Mouse (Mus musculus) lung, postnatal 0 days (tissue): ENCODE measurements around the gene Borcs7. TPM values are rescaled to one million over a fixed set of nuclear protein-coding genes. Genes with fewer than 3 reads are reported as not detected.
A peak's percentile ranks its signal among the peaks of the same experiment; 100 is the strongest.

Experiments used
- ATAC-seq: fragments of 200-750 bp; cut with Nextera tagmentation; 2 replicates; pipeline ENCODE4 v1.8.0; 2017; ENCODE audit warnings: moderate library complexity
- DNase-seq: peaks from one replicate; pipeline ENCODE4 v3.0.0-alpha.2; 2016; ENCODE audit warnings: low spot score
- H3K27ac ChIP-seq: fragments of 300-500 bp; sonication (generic); 2 replicates; pipeline ENCODE4 v1.5.1; 2014; ENCODE audit warnings: antibody characterized with exemption, mild to moderate bottlenecking, low read length, mixed read lengths
- H3K27me3 ChIP-seq: fragments of 300-500 bp; sonication (generic); replicated peaks from 2 replicates; pipeline ENCODE4 v1.6.1; 2014; ENCODE audit warnings: low read length, mixed read lengths; ENCODE audit not compliant: insufficient read depth
- H3K36me3 ChIP-seq: fragments of 300-500 bp; sonication (generic); 2 replicates; pipeline ENCODE4 v1.6.1; 2014; ENCODE audit warnings: low read length, mixed read lengths; ENCODE audit not compliant: insufficient read depth
- H3K4me1 ChIP-seq: fragments of 300-500 bp; sonication (generic); 2 replicates; pipeline ENCODE4 v1.6.1; 2014; ENCODE audit warnings: antibody characterized with exemption, low read depth, low read length, mixed read lengths; ENCODE audit not compliant: insufficient read depth
- H3K4me2 ChIP-seq: fragments of 300-500 bp; sonication (generic); replicated peaks from 2 replicates; pipeline ENCODE4 v1.6.1; 2014; ENCODE audit warnings: low read depth, mild to moderate bottlenecking, low read length, moderate library complexity, mixed read lengths
- H3K4me3 ChIP-seq: fragments of 300-500 bp; sonication (generic); 2 replicates; pipeline ENCODE4 v1.5.1; 2014; ENCODE audit warnings: low read depth, low read length
- H3K9ac ChIP-seq: fragments of 300-500 bp; sonication (generic); replicated peaks from 2 replicates; pipeline ENCODE4 v1.6.1; 2014; ENCODE audit warnings: low read depth, mild to moderate bottlenecking
- H3K9me3 ChIP-seq: fragments of 300-500 bp; sonication (generic); 2 replicates; pipeline ENCODE4 v1.6.1; 2016; ENCODE audit warnings: low read length, mixed read lengths
- CTCF ChIP-seq: IDR thresholded peaks from 2 replicates; pipeline ENCODE4 v1.5.1; 2016; ENCODE audit warnings: antibody characterized with exemption, mild to moderate bottlenecking
- EP300 ChIP-seq: IDR thresholded peaks from 2 replicates; pipeline ENCODE4 v1.6.1; 2016; ENCODE audit warnings: antibody characterized with exemption, mild to moderate bottlenecking, control low read depth
- WGBS: fragments of 180-500 bp; shearing (Covaris S2); extraction: QIAGEN DNeasy Blood & Tissue Kit; methylation state at CpG from one replicate; pipeline ENCODE4 v1.1.7; 2014; 5-methylcytosine and 5-hydroxymethylcytosine counted together
- polyA plus RNA-seq: library from polyadenylated mRNA; unstranded; fragments of >200 nt; fragmentation: Nextera tagmentation; extraction: Ambion mirVana; gene quantifications from 2 replicates; pipeline ENCODE4 v1.2.1, GENCODE M21; 2015

Borcs7 gene
- polyA plus RNA-seq, 1 experiment from 2014 or later: 14.3 TPM

- Histone ChIP-seq H3K4me1 (no peaks in the 10 kb centered on the region), H3K9ac (no peak overlapping the region), H3K4me2 (no peak overlapping the region), H3K27me3 (no peaks in the 10 kb centered on the region), H3K4me3 (no peak overlapping the region), H3K36me3 (peaks cover 28% of the 10 kb centered on the region; the same call in 1 of the 2 replicates), H3K9me3 (no peaks in the 10 kb centered on the region), H3K27ac (peak overlapping the region; percentile 32; the same call in 1 of the 2 replicates)
- 60% methylated on average over 9 of the region's 9 CpGs for WGBS
- peak; percentile 53 for DNase-seq
- TF ChIP-seq CTCF: no peak
- no peak for TF ChIP-seq EP300
- peak; percentile 27 for ATAC-seq
Measured at GRCm38 (mm10) chr19:46658851-46659250, 30.9 kb upstream of the Borcs7 start.

- TF ChIP-seq CTCF (peak; percentile 12; the same call in 1 of the 2 replicates), EP300 (no peak)
- DNase-seq: no peak
- 58% methylated on average over 4 of the region's 4 CpGs for WGBS
- Histone ChIP-seq H3K9ac (no peak overlapping the region), H3K4me3 (no peak overlapping the region), H3K4me2 (no peak overlapping the region), H3K36me3 (peaks cover 8% of the 10 kb centered on the region; the same call in 1 of the 2 replicates), H3K9me3 (no peaks in the 10 kb centered on the region), H3K27ac (no peak overlapping the region), H3K4me1 (no peaks in the 10 kb centered on the region), H3K27me3 (no peaks in the 10 kb centered on the region)
- no peak for ATAC-seq
Measured at GRCm38 (mm10) chr19:46661511-46661910, 28.2 kb upstream of the Borcs7 start.

- Histone ChIP-seq H3K27me3 (no peaks in the 10 kb centered on the region), H3K9me3 (no peaks in the 10 kb centered on the region), H3K36me3 (0 out of 2 replicates have a peak, but pooled peaks cover under 1% of the 10 kb centered on the region), H3K4me2 (no peak overlapping the region), H3K4me3 (no peak overlapping the region), H3K27ac (no peak overlapping the region), H3K9ac (no peak overlapping the region), H3K4me1 (no peaks in the 10 kb centered on the region)
- TF ChIP-seq EP300 (no peak), CTCF (no peak)
- no peak for ATAC-seq
- WGBS: 58% methylated on average over 8 of the region's 8 CpGs
- no peak for DNase-seq
Measured at GRCm38 (mm10) chr19:46662214-46662613, 27.5 kb upstream of the Borcs7 start.

- Histone ChIP-seq H3K4me1 (no peaks in the 10 kb centered on the region), H3K4me2 (no peak overlapping the region), H3K9me3 (no peaks in the 10 kb centered on the region), H3K27me3 (no peaks in the 10 kb centered on the region), H3K9ac (no peak overlapping the region), H3K4me3 (no peak overlapping the region), H3K27ac (no peak overlapping the region), H3K36me3 (no peaks in the 10 kb centered on the region)
- DNase-seq (no peak), ATAC-seq (no peak)
- WGBS: 71% methylated on average over 6 of the region's 6 CpGs
- TF ChIP-seq CTCF (no peak), EP300 (no peak)
Measured at GRCm38 (mm10) chr19:46662784-46663183, 26.9 kb upstream of the Borcs7 start.

GRCm38 (mm10) chr19:46665474-46665873 lies 24.2 kb upstream of the Borcs7 start:
- 70% methylated on average over 7 of the region's 7 CpGs for WGBS
- Histone ChIP-seq H3K4me1 (no peaks in the 10 kb centered on the region), H3K27ac (no peak overlapping the region), H3K9me3 (no peaks in the 10 kb centered on the region), H3K9ac (no peak overlapping the region), H3K4me2 (no peak overlapping the region), H3K36me3 (no peaks in the 10 kb centered on the region), H3K27me3 (no peaks in the 10 kb centered on the region), H3K4me3 (no peak overlapping the region)
- ATAC-seq (no peak), DNase-seq (no peak)
- TF ChIP-seq EP300 (no peak), CTCF (no peak)

GRCm38 (mm10) chr19:46667300-46667699 lies 22.4 kb upstream of the Borcs7 start:
- no peak for ATAC-seq
- 34% methylated on average over 11 of the region's 11 CpGs for WGBS
- H3K4me1 ChIP-seq: no peaks in the 10 kb centered on the region
- no peaks in the 10 kb centered on the region for H3K9me3 ChIP-seq
- no peak for TF ChIP-seq CTCF
- no peak for TF ChIP-seq EP300
- H3K27me3 ChIP-seq: no peaks in the 10 kb centered on the region
- no peak overlapping the region for H3K27ac ChIP-seq
- no peaks in the 10 kb centered on the region for H3K36me3 ChIP-seq
- H3K4me3 ChIP-seq: no peak overlapping the region
- no peak overlapping the region for H3K4me2 ChIP-seq
- H3K9ac ChIP-seq: no peak overlapping the region
- DNase-seq: no peak

- no peaks in the 10 kb centered on the region for H3K27me3 ChIP-seq
- no peaks in the 10 kb centered on the region for H3K36me3 ChIP-seq
- no peak overlapping the region for H3K4me3 ChIP-seq
- no peak for DNase-seq
- no peaks in the 10 kb centered on the region for H3K9me3 ChIP-seq
- H3K4me1 ChIP-seq: no peaks in the 10 kb centered on the region
- H3K9ac ChIP-seq: no peak overlapping the region
- TF ChIP-seq CTCF: no peak
- TF ChIP-seq EP300: no peak
- no peak overlapping the region for H3K27ac ChIP-seq
- no peak for ATAC-seq
- H3K4me2 ChIP-seq: no peak overlapping the region
- WGBS: 82% methylated on average over 10 of the region's 10 CpGs
Measured at GRCm38 (mm10) chr19:46668263-46668662, 21.4 kb upstream of the Borcs7 start.
